Mouse (Mus musculus) stomach, postnatal 0 days (tissue): Measurements from ENCODE around the gene Zfp423.

Source experiments
- CTCF ChIP-seq: IDR thresholded peaks from 2 replicates; pipeline ENCODE4 v1.5.1; 2016; ENCODE audit warnings: antibody characterized with exemption, low read depth, mild to moderate bottlenecking, moderate library complexity
- EP300 ChIP-seq: optimal IDR thresholded peaks from 2 replicates; pipeline ENCODE3; 2016; ENCODE audit warnings: antibody characterized with exemption

GRCm38 (mm10) chr8:87791103-87791502 is 168.3 kb downstream of the Zfp423 start:
- TF ChIP-seq CTCF (no peak), EP300 (no peak)
